Mouse (Mus musculus) cerebellum, postnatal 10 days (tissue): Measurements from ENCODE around the gene Pla2g1b.
A peak's percentile ranks its signal among the peaks of the same experiment; 100 is the strongest.
"Not testable (repeated sequence)": the region's sequence is repeated elsewhere in the genome, so short reads cannot be mapped to it uniquely, and the experiment has no call there.

ENCODE experiments used
- DNase-seq, 2 experiments: peaks; one replicate each; pipeline ENCODE4 v3.0.0; 2021; ENCODE audit warnings: mixed read lengths in 2 of 2

Gene Pla2g1b

DNA sequence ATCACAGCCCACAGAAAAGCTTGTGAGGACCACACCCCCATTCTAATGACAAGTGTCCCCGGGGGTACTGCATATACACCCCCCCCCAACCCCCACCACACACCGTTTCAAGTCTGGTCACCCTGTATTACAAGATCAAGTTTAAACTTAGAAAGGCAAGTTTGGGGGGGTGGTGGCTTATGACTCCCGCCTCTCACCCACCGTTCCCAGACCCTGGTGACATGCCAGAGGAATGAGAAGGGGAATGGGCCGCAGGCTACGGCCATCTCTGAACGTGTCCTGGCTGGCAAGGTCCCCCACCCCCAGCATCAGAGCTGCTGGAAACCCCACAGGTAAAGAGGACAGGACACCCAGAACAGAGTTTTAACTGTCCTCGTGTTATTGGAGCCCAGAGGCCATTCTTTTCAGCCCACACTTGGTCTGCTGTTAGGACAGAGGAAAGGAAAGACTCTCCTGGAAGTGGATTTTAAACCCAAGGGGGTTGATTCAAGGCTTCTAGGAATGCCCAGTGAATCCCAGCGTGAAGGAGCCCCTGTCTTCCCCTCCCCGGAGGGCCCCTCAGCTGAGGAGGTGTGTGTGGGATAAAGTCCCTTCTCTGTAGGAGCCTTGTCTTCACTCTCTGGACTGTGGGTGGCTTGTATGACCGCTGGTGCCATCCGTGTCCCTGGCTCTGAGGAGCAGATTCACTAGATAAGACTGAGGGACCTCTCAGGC lies 41.4 kb downstream of the Pla2g1b start:
- DNase-seq: peak; percentile 45 to 52

- peak; percentile 72 to 76 for DNase-seq
These were observed 42.2 kb downstream of the Pla2g1b start for GRCm38 (mm10) chr5:115507981-115508858.

DNA sequence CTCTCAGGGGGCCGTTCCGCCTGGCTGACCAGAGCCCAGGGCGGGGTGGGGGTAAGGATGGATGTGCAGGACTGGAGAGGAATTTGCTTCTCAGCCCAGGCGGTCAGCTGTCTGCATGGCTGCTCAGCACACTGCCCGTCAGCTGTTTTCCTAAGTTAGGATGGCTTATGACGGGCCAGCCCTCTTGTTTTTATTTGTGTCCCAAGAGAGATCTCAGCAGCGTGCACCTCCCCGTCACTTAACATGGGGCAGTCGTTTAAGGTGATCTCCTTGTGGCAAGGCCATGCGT lies 42.7 kb downstream of the Pla2g1b start:
- peak; percentile 43 to 50 for DNase-seq

GRCm38 (mm10) chr5:115509321-115509761 lies 43.3 kb downstream of the Pla2g1b start:
- peak; percentile 54 to 57 for DNase-seq

GRCm38 (mm10) chr5:115509790-115510689 lies 44.0 kb downstream of the Pla2g1b start:
- peak in 1 of 2 experiments; percentile 41 for DNase-seq

DNA sequence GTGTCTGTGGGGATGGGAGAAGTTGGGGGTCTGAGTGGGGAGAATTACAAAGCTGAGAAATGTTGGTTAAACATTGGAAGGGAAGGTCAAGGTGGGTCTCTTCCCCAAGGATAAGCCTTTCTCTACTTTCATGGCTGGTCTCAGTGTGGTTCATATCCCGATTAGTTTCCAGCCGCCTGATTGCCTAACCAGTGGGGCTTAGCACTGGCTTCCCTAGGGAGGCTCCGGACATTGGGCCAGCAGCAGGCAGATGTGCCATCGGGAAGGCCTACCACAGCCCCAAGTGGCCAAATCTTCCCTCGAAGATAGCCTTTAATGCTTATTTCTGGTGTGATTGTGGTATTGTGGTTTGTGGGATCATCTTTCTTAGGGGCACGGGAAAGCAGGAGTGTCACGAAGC lies 46.3 kb downstream of the Pla2g1b start:
- no peak for DNase-seq

DNA sequence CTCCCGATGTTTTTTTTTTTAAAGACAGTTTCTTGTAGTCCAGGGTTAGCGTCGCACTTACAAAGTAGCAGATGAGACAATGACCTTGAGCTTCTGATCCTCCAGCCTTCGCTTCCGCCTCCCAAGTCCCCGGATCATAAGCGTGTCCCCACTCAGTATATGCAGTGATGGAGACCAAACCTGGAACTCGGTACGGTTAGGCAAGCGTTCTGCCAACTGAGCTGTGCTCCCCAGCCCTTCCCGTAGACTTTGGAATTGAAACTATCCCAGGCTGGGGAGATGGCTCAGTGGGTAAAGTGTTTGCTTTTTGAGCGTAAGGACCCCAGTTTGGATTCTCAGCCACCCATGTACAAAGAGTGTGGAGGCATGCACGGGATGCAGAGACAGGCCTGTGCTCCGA lies 47.2 kb downstream of the Pla2g1b start:
- DNase-seq: no peak

GRCm38 (mm10) chr5:115513721-115514120 lies 47.7 kb downstream of the Pla2g1b start:
- DNase-seq: no peak

GRCm38 (mm10) chr5:115514346-115514745 lies 48.3 kb downstream of the Pla2g1b start:
- no peak for DNase-seq

- DNase-seq: no peak
These were observed 49.0 kb downstream of the Pla2g1b start for GRCm38 (mm10) chr5:115514896-115515587.

DNA sequence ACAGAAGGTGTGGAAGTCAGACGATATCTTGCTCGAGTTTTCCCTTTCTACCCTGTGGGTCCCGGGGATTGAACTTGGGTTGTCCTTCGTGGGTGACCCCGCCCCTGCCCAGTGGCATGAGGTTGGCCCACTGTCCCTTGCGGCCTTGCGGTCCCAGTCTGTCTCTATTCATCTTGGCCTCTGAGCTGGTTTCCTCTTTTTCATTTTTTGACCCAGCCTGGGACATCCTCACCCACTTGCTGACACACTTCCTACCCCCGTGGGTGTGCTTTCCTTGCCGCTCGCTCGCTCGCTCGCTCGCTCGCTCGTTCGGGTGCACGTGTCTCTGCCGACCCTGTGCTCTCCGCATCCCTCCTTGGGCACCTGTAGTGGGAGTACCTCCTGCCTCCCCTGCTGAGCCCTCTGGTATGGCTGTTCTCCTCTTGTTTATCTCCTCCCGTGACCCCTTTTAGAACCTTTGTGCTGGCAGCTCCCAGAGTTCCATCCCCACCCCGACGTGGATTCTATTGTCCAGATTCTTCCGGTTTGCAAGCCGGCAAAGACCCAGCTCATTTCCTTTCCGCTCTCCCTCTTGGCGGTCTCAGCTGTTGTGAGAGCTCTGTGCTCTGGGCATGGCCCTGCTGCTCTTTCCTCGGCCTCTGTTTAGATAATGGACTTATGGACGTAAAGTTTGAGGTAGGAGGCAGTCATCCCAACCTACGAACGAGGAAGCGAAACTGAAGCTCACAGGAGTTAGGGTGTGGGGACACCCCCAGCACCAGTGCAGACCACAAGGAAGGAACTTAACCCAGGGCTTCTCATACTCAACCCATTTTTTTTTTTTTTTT lies 50.2 kb downstream of the Pla2g1b start:
- DNase-seq: no peak

- no peak for DNase-seq
These were observed 50.8 kb downstream of the Pla2g1b start for GRCm38 (mm10) chr5:115516908-115517307.

- DNase-seq: no peak
These were observed 51.4 kb downstream of the Pla2g1b start for GRCm38 (mm10) chr5:115517501-115517900.

- DNase-seq: not testable (repeated sequence)
These were observed 52.2 kb downstream of the Pla2g1b start for GRCm38 (mm10) chr5:115518214-115518613.

DNA sequence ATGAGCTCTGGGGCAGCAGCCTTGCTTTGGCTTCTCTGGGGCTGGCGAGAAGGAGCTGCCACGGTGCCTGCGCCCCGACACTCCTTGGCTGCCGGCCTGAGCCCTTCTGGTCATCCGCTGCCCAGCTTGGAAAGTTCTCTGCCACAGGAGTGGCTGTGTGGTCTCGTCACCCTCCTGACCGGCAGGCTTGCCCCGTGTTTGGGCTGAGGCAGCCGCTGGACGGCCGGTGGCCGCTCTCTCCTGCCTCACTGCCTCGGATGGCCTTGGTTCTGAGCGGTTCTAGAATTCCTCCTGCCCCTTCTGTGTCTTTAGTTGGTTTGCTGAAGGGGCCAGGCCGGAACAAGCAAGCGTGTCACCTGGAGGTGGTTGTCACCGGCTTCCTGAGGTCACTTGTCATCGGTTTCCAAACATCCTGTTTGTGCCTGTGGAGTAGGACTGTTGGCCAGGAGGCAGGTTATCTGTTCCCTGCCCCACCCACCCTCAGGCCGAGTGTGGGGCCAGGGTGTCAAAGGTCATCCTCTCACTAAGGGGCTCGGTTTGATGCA lies 54.3 kb downstream of the Pla2g1b start:
- DNase-seq: peak; percentile 59 to 65

- no peak for DNase-seq
These were observed 55.7 kb downstream of the Pla2g1b start for GRCm38 (mm10) chr5:115521553-115522461.

DNA sequence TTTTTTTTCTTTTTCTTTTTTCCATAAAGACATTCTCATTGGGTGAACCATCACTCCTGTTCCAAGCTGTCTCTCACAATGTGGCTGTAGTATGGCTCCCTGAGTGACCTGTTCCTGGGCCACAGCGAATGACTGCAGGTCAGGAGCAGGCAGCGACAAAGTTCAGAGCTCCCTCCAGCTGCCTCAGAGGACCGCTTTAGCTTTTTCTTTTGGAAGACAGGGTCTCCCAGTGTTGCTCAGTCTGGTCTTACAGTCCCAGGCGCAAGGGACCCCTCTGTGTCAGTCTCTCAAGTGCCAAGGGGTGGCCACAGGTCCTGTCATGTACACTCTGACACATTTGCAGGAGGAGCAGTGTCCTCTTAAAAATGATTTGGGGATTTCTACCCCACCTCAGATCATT lies 56.5 kb downstream of the Pla2g1b start:
- no peak for DNase-seq

DNA sequence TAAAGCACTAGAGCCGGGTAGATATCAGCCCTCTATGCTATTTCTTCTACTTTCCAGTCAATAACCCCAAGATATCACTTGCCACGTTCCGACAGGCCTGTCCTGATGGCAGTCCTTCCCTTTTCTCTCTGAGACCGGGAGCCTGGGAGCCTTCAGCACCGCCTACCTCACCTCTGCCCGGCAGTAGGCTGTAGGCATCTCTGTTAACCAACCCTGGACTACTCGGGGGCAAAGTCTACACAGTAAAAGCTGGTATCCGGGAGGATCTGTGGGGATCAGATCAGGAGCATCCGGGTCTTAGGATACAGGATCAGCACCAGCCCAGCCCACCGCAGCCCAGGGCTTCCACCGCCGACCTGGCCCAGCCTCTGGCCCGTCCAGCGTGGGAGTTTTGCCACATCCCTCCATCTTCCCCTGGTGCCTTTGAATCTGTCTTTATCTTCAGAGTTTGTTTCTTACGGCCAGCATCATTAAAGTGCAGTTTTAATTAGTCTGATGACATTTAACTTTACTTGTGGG lies 57.0 kb downstream of the Pla2g1b start:
- no peak for DNase-seq

DNA sequence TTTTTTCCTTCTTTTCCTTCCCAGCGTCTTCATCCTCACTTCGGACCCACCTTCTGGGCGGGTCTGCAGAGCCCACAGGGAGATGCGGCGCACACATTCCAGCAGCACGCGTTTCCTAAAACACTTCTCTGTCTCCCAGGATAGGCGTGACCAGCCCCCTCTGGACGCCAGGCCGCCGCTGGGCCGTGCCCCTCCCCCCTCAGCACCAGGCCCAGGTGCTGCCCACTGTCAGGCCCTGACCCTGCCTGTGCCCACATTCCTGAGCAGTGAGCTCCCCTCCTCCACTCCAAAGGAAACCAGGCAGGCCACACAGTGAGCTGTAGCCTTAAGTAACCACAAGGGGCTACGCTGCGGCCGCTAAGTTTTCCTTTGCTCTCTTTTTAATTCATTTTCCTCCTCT lies 57.9 kb downstream of the Pla2g1b start:
- DNase-seq: no peak
